Mouse (Mus musculus) adrenal gland, postnatal 25 days (tissue): ENCODE measurements around the gene Supt3. TPM values are rescaled to one million over a fixed set of nuclear protein-coding genes. Genes with fewer than 3 reads are reported as not detected.

ENCODE experiments used
- DNase-seq: peaks from one replicate; pipeline ENCODE4 v3.0.0; 2021; ENCODE audit warnings: mixed read lengths
- total RNA-seq: library from RNA; stranded (reverse); gene quantifications from 2 replicates; pipeline ENCODE4 v1.2.3, GENCODE M21; 2021

The Supt3 gene
- total RNA-seq, 1 experiment from 2014 or later = 26.1 TPM

DNA sequence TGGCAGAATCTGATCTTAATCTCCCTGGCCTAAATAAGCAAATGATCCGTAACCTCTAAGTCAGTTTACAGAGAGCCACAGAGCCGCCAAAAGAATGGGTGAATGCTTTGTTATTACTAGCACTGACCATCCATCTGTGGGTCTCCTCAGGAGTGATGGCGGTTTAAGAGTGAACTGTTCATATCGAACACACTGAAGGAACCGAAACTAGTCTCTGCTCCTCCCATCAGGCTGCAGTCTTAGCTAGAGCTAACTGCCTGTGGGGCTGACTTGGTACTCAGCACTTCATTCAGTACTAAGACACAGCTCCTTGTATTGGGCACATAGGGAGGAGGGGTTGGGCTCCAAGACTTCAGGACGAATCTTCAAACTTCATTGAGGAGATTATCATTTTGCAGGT, 280.8 kb downstream of the Supt3 start:
- DNase-seq = no peak

DNA sequence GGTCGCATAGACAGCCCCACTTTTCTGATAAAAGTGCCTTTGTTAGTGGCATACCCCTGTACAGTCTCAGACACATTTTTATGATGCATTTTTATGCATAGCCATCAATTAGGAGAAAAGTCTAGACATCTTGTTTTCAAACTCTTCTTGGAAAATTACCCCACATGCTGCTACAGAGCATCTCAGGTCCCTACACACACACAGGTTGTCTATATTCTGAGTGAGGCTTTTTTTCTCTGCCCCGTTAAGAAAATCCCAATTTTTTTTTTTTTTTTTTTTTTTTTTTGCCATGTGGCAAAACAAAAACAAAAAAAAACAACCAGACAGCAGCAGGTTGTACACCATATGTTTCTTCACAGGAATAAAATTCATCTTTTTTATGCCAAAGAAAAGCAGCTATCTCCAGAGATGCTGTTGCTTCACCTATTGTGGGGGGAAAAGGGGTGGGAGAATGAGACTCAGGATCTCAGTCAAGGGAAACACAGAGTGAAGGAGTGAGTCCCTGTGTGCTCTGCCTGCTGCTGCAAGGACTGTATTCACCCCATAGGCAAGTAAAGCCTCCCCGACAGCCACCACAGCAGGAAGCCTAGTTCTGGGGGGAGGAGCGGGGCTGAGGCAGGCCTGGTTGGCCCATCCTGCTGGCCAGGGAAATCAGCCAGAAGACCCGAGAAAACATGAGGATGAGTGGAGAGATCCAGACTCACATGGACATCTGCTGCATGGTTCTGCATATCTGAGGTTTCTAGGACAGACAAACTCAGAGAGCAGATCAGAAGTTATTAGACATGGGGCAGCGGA, 281.8 kb downstream of the Supt3 start:
- DNase-seq = no peak

DNA sequence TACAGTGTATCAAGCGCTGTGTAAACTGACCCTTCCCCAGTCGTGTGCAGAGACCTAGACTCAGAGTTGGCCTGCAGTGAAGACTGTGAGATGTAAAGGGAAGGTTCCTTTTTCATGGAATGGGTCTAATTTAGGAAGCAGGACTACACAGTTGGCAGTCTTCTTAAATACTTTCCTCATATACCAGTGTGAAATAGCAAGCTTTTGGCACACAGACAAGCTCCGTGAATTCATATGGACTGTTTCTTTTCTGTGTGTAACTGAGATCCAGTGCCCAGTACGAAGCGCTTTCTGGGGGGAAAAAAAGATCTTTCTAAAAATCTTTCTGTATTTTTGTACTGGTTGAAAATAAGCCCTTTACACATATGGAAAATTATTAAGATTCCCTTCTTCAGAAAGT, 286.8 kb downstream of the Supt3 start:
- no peak for DNase-seq

DNA sequence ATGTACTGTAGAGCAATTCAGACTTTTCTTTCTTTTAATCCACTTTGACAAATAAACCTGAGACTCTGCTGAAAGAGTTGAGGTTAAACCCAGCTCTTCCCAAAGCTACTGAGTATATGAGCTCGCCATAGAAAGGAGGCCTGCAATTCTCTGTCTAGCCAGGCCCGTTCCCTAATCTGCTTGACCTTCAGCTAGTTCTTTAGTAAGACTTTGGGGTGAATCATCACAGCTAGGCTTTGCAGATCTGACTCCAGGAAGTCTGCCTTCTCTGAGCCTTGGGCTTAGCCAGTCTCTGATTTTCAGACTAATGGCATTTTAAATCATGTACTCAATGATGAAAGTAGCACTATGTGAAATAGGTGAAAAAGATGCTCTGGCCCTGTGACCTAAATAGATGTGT, 288.5 kb downstream of the Supt3 start:
- no peak for DNase-seq

DNA sequence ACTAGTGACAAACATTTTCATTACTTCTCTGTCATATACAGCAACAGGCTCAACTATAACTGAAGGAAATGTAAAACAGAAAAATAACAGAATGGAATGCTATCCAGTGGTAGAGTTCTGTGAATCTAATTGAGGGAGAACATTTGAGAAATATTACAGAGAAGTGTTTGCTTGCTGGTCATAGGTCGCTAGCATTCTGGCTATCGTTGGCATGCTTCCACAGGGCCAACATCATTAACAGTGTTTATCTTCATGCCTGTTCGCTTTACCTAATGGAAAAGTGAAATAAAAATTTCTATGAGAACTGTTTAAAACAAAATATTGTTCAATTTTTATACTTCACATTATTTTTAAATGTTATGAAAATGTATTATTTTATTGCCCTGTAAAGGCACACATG, 290.5 kb downstream of the Supt3 start:
- no peak for DNase-seq

GRCm38 (mm10) chr17:45068321-45068720, 291.4 kb downstream of the Supt3 start:
- no peak for DNase-seq

- no peak for DNase-seq
These were observed 295.8 kb downstream of the Supt3 start for GRCm38 (mm10) chr17:45072495-45073347.

DNA sequence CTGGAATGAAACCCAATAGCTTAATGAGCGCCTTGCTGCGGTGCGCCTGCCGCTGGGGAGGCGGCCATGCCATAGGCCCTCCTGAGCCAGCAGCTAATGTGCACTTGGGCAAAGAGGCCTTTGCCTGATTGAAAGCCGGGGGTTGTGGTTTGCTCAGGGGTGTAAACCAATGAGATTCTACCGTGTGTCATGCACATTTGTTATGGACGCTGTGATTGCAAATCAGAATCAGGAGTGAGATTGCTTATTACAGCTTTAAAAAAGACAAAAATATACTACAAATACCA, 296.3 kb downstream of the Supt3 start:
- DNase-seq = no peak

DNA sequence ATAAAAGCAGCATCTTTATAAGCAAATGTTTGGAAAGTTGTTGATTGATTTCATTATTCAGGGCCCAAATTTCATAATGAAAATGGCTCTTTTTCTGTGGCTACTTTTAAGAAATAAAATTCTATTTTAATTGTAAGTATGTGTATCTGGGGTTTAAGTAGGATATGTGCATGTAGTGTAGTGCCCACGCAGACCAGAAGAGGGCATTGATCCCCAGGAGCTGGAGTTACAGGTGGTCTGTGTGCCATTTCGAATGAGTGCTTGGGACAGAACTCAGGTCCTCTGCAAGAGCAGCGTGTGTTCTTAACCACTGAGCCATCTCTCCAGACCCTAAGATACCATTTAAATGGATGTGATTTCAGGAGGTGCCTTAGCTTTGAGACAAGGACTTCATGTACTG, 296.8 kb downstream of the Supt3 start:
- no peak for DNase-seq

DNA sequence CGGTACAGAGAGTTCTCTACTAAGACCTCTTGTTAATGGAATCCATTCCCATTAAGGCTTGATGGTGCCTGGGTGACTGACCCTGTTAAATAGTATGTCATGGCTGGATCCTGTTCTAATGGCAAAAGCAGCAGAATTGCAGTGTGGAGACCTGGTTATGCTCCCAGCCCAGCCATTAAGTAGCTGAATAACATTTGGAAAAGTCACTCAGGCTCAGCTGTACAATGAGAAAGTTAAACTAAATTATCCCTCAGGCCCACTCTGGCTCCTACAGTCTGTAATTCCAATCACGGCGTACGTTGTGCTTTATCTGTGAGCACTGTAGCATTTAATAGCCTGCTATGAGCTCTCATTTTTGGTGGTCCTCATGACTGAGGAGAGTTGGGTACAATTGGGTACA, 300.0 kb downstream of the Supt3 start:
- DNase-seq = no peak

- DNase-seq = no peak
These were observed 301.1 kb downstream of the Supt3 start for GRCm38 (mm10) chr17:45077921-45078640.

GRCm38 (mm10) chr17:45081521-45081920, 304.6 kb downstream of the Supt3 start:
- no peak for DNase-seq

- no peak for DNase-seq
These were observed 305.1 kb downstream of the Supt3 start for GRCm38 (mm10) chr17:45081955-45082475.

GRCm38 (mm10) chr17:45086361-45086760, 309.4 kb downstream of the Supt3 start:
- no peak for DNase-seq

DNA sequence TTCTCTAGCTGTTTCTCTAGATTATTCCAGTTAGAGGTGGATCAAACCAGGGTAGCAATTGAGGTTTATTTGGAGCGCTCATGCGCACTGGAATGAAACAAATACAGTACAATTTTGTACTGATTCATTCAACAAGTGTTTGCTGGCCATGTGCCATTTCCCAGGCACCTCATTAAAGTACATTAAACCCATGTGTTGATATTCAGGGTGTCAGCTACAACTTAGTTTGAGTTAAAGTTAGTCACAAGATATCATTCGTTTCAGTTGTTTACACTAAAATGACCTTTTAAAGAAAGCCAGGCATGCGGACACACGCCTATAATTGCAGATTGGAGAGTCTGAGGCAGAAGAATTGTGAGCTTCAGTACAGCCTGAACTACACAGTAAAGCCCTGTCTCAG, 310.1 kb downstream of the Supt3 start:
- DNase-seq = no peak

DNA sequence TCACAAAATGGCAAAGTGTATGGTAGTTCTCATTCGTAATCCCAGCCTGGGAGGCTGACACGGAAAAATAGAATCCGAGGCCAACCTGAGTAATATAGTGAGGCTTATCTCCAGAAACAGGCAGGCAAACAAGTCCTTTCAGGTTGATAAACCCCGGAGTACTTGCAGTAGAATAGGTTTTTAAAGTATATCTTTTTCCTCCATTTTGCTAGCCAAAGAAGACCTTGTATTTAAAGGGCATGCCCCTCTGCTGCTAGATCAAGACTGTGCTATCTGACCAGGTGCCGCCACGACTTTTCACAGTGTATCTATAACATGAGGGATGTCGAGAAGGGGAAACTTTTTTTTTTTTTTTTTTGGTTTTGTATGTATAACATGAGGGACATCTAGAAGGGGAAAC, 324.1 kb downstream of the Supt3 start:
- DNase-seq = no peak

GRCm38 (mm10) chr17:45115386-45115785, 338.4 kb downstream of the Supt3 start:
- no peak for DNase-seq

- no peak for DNase-seq
These were observed 341.9 kb downstream of the Supt3 start for GRCm38 (mm10) chr17:45118565-45119471.

DNA sequence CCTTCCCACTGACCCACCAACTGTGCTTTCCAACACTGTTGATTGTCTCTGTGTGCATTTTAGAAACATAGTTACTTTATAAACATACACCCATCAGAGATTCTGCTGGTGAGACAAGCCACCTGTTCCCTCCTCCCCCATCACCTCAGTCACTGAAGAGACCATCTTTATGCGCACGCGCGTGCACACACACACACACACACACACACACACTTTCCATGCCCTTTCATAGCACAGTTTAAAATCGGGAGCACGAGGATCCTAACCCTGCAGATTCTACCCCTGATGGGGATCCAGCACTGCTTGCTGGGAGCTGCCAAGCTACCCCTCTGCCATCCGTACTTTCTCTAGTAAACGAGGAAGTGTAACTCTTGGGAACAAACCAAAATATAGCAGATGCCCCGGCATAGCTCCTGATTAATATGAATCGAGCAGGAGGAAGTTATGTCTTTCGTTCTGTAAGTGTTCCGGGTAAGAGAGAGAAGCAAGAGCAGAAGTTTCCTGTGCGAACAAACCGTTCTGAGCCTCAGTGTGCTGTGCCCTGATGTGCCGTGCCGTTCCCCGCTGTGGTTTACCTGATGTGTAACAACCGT, 342.8 kb downstream of the Supt3 start:
- no peak for DNase-seq

DNA sequence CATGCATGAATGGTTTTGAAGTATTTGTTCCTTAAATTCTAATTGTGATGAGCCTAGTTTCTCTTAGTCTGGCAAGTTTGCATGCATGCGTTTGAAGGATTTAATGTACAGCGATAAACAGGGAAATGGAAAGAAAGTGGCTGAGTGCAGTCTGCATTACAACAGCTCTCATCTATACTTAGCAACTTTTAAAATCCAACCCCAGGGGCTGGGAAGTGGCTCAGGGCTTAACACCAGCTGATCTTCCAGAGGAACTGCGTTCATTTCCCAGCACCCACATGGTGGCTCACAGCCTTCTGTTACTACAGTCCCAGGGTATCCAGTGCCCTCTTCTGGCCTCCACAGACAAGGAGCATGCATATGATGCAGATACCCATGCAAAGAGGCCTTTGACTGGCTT, 346.9 kb downstream of the Supt3 start:
- no peak for DNase-seq

DNA sequence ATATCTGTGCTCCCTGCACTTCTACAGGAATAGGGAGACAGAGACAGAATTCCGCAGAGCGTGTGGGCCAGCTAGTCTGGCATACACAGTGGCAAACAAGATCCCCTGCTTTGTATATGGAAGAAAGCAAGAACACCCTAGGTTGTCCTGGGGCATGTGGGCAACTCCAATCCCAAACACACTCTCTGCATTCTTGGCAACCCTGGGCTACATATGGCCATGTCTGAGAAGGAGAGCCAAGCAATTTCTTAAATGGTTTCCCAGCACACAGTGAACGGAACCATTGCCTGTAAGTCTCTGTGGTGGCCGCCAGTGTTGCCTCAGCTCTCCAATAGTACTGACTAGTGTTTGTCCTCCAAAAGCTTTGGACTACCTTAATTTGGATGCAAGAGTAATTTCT, 351.7 kb downstream of the Supt3 start:
- DNase-seq = no peak
